Mouse (Mus musculus): ENCODE data around the gene Ms4a4a.
A peak's percentile ranks its signal among the peaks of the same experiment; 100 is the strongest.
"Not testable (repeated sequence)": the region's sequence is repeated elsewhere in the genome, so short reads cannot be mapped to it uniquely, and the experiment has no call there.

Ms4a4a gene

GRCm38 (mm10) chr19:11375273-11375672 lies at the start of gene Ms4a4a:
Gene Ms4a4a, plus strand, starts transcription at chr19:11375523.
- no peak for DNase-seq

GRCm38 (mm10) chr19:11335932-11336331 lies 39.4 kb upstream of the Ms4a4a start, which contains the start of gene Ms4a7:
Gene Ms4a7, minus strand, starts transcription at chr19:11336146.
- DNase-seq = no peak

GRCm38 (mm10) chr19:11343147-11343546 lies 32.2 kb upstream of the Ms4a4a start:
- DNase-seq = no peak

- no peak for DNase-seq
These were observed 31.3 kb upstream of the Ms4a4a start for GRCm38 (mm10) chr19:11343992-11344391.

GRCm38 (mm10) chr19:11349698-11350481 lies 25.4 kb upstream of the Ms4a4a start:
- peak; percentile 41 for DNase-seq

- no peak for DNase-seq
These were observed 23.4 kb upstream of the Ms4a4a start for GRCm38 (mm10) chr19:11351878-11352277.

- DNase-seq = peak; percentile 19
These were observed 19.6 kb upstream of the Ms4a4a start for GRCm38 (mm10) chr19:11355730-11356129.

GRCm38 (mm10) chr19:11360106-11360505 lies 15.2 kb upstream of the Ms4a4a start:
- no peak for DNase-seq

- no peak for DNase-seq
These were observed 13.3 kb upstream of the Ms4a4a start for GRCm38 (mm10) chr19:11362002-11362401.

- no peak for DNase-seq
These were observed 7.0 kb upstream of the Ms4a4a start for GRCm38 (mm10) chr19:11368310-11368709.

GRCm38 (mm10) chr19:11371181-11371580 lies 4.1 kb upstream of the Ms4a4a start:
- no peak for DNase-seq

- DNase-seq = no peak
These were observed 1.1 kb downstream of the Ms4a4a start for GRCm38 (mm10) chr19:11376399-11376798.

GRCm38 (mm10) chr19:11387109-11387508 lies 11.8 kb downstream of the Ms4a4a start:
- DNase-seq = peak; percentile 30

GRCm38 (mm10) chr19:11387685-11388084 lies 12.4 kb downstream of the Ms4a4a start:
- no peak for DNase-seq

- no peak for DNase-seq
These were observed 13.6 kb downstream of the Ms4a4a start for GRCm38 (mm10) chr19:11388949-11389348.

GRCm38 (mm10) chr19:11395769-11396168 lies 20.4 kb downstream of the Ms4a4a start:
- no peak for DNase-seq

GRCm38 (mm10) chr19:11404527-11404926 lies 29.2 kb downstream of the Ms4a4a start, which contains the start of gene Ms4a4c:
Gene Ms4a4c, plus strand, starts transcription at chr19:11404770.
- no peak for DNase-seq

GRCm38 (mm10) chr19:11407428-11407827 lies 32.1 kb downstream of the Ms4a4a start:
- DNase-seq = no peak

GRCm38 (mm10) chr19:11408591-11408990 lies 33.3 kb downstream of the Ms4a4a start:
- DNase-seq = no peak

- DNase-seq = no peak
These were observed 36.3 kb downstream of the Ms4a4a start for GRCm38 (mm10) chr19:11411640-11412039.

- DNase-seq = no peak
These were observed 38.8 kb downstream of the Ms4a4a start for GRCm38 (mm10) chr19:11414084-11414483.

- no peak for DNase-seq
These were observed 40.3 kb downstream of the Ms4a4a start for GRCm38 (mm10) chr19:11415581-11415980.

GRCm38 (mm10) chr19:11418865-11419264 lies 43.5 kb downstream of the Ms4a4a start:
- not testable (repeated sequence) for DNase-seq

GRCm38 (mm10) chr19:11431209-11431608 lies 55.9 kb downstream of the Ms4a4a start:
- not testable (repeated sequence) for DNase-seq
